In the genomic region with DNA sequence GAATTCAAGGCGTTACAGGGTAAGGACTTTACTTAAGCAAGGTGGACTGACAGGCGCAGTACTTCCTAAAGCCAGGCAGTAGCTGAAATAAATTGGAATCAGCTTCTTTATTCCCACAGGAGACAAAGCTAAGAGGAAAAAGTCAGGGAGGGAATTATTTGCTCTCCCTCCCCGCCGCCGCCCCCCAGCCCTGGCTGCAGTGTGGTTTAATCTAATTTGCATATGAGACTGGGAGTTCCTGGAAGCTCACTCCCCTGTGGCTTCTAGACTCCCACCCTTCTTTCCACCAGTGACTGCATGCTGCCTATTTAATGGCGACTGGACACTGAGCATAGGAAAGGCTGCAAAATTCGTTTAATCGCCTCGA, we compare ENCODE assay signal across 8 mouse cellular contexts.
DNase-seq lines count a peak whose midpoint lies in the region; ATAC-seq lines count a peak whose summit lies in the region.

No protein-coding gene starts in this region.

- no peaks in the 10 kb centered on the region for H3K27me3 ChIP-seq in embryonic facial prominence, embryonic 13.5 days
- H3K27me3 ChIP-seq in heart, embryonic 15.5 days = no peaks in the 10 kb centered on the region
- no peaks in the 10 kb centered on the region for H3K27me3 ChIP-seq in lung, embryonic 16.5 days (ENCODE audit: control insufficient read depth, insufficient read depth, low read depth, low read length)

- intact Hi-C loops in left cerebral cortex, postnatal 4 days (cut with DNase I) = no loop called here
- intact Hi-C loops in left cerebral cortex, postnatal 14 days (cut with DNase I) = no loop called here

- DNase-seq in left cerebral cortex, postnatal 4 days = peak; percentile 26
- DNase-seq in left cerebral cortex, postnatal 14 days (ENCODE audit: low spot score in 2 of 2) = no peak
- DNase-seq in frontal cortex, postnatal 36 days (ENCODE audit: low spot score in 2 of 2) = no peak
- DNase-seq in spleen, postnatal 4 days (ENCODE audit: low spot score in 2 of 2) = no peak
- no peak for DNase-seq in left cerebral cortex, adult 9 months (ENCODE audit: low spot score in 2 of 2)

- no peak for ATAC-seq in embryonic facial prominence, embryonic 13.5 days (ENCODE audit: insufficient number of reproducible peaks, insufficient read depth, low FRiP score, low TSS enrichment, low read depth)
- ATAC-seq in heart, embryonic 15.5 days (replicated peaks; ENCODE audit: insufficient number of reproducible peaks, insufficient read depth, low FRiP score, low read depth) = peak; percentile 18; the same call in 1 of the 2 replicates
- ATAC-seq in lung, embryonic 16.5 days (ENCODE audit: low read depth) = peak; percentile 84

- peak overlapping the region; percentile 18 for H3K4me3 ChIP-seq in embryonic facial prominence, embryonic 13.5 days
- peak overlapping the region; percentile 31 for H3K4me3 ChIP-seq in heart, embryonic 15.5 days
- peak overlapping the region; percentile 36 for H3K4me3 ChIP-seq in lung, embryonic 16.5 days (ENCODE audit: low read length)

- H3K27ac ChIP-seq in embryonic facial prominence, embryonic 13.5 days = peak overlapping the region; percentile 51
- no peak overlapping the region for H3K27ac ChIP-seq in heart, embryonic 15.5 days
- H3K27ac ChIP-seq in lung, embryonic 16.5 days (ENCODE audit: low read length) = peak overlapping the region; percentile 85

- no peaks in the 10 kb centered on the region for H3K36me3 ChIP-seq in embryonic facial prominence, embryonic 13.5 days
- no peaks in the 10 kb centered on the region for H3K36me3 ChIP-seq in heart, embryonic 15.5 days
- H3K36me3 ChIP-seq in lung, embryonic 16.5 days (ENCODE audit: control insufficient read depth, insufficient read depth, low read length) = no peaks in the 10 kb centered on the region

- no peaks in the 10 kb centered on the region for H3K9me3 ChIP-seq in embryonic facial prominence, embryonic 13.5 days
- H3K9me3 ChIP-seq in heart, embryonic 15.5 days (replicated peaks) = no peaks in the 10 kb centered on the region
- H3K9me3 ChIP-seq in lung, embryonic 16.5 days (ENCODE audit: control insufficient read depth, low read length) = no peaks in the 10 kb centered on the region

- H3K4me2 ChIP-seq in embryonic facial prominence, embryonic 13.5 days = peak overlapping the region; percentile 52
- peak overlapping the region; percentile 50 for H3K4me2 ChIP-seq in heart, embryonic 15.5 days
- peak overlapping the region; percentile 54 for H3K4me2 ChIP-seq in lung, embryonic 16.5 days (ENCODE audit: low read depth, low read length)

- peaks cover 18% of the 10 kb centered on the region for H3K4me1 ChIP-seq in embryonic facial prominence, embryonic 13.5 days
- H3K4me1 ChIP-seq in heart, embryonic 15.5 days (replicated peaks) = peaks cover 6% of the 10 kb centered on the region; the same call in 1 of the 2 replicates
- peaks cover 13% of the 10 kb centered on the region for H3K4me1 ChIP-seq in lung, embryonic 16.5 days (replicated peaks; ENCODE audit: control insufficient read depth, insufficient read depth, low read length)

- H3K9ac ChIP-seq in embryonic facial prominence, embryonic 13.5 days = no peak overlapping the region; the same call in 1 of the 2 replicates
- no peak overlapping the region for H3K9ac ChIP-seq in heart, embryonic 15.5 days
- peak overlapping the region; percentile 54 for H3K9ac ChIP-seq in lung, embryonic 16.5 days (ENCODE audit: low read length)

- WGBS in embryonic facial prominence, embryonic 13.5 days = 25% methylated on average over 9 of the region's 9 CpGs
- 42% methylated on average over 9 of the region's 9 CpGs for WGBS in heart, embryonic 15.5 days
- 39% methylated on average over 9 of the region's 9 CpGs for WGBS in lung, embryonic 16.5 days
